Mouse (Mus musculus) cerebellum, adult 2 months (tissue): ENCODE data around the gene Large1.

Experiments used
- CTCF ChIP-seq: fragments of 200-500 bp; IDR thresholded peaks from 2 replicates; pipeline ENCODE4 v1.5.1; 2011; ENCODE audit warnings: low read depth, mild to moderate bottlenecking, control low read depth, low read length, moderate library complexity, borderline replicate concordance; ENCODE audit not compliant: insufficient read depth
- POLR2A ChIP-seq: fragments of 200-500 bp; IDR thresholded peaks from 2 replicates; pipeline ENCODE4 v1.6.1; 2011; ENCODE audit warnings: low read length, control low read depth, borderline replicate concordance; ENCODE audit not compliant: insufficient read depth

GRCm38 (mm10) chr8:73017601-73018000 is 335.7 kb downstream of the Large1 start:
- no peak for TF ChIP-seq CTCF
- TF ChIP-seq POLR2A: no peak
